Mouse (Mus musculus) gastrocnemius, adult 18-20 months (tissue): ENCODE measurements around the gene Ptov1. TPM values are rescaled to one million over a fixed set of nuclear protein-coding genes. Genes with fewer than 3 reads are reported as not detected.

Source experiments
- DNase-seq: peaks from one replicate; pipeline ENCODE4 v3.0.0; 2021; ENCODE audit warnings: low spot score
- total RNA-seq, 2 experiments: library from RNA; stranded (reverse); gene quantifications; 2 replicates each; pipeline ENCODE4 v1.2.3; 2021

Ptov1 gene
- total RNA-seq, 2 experiments from 2014 or later = 143 to 148 TPM

DNA sequence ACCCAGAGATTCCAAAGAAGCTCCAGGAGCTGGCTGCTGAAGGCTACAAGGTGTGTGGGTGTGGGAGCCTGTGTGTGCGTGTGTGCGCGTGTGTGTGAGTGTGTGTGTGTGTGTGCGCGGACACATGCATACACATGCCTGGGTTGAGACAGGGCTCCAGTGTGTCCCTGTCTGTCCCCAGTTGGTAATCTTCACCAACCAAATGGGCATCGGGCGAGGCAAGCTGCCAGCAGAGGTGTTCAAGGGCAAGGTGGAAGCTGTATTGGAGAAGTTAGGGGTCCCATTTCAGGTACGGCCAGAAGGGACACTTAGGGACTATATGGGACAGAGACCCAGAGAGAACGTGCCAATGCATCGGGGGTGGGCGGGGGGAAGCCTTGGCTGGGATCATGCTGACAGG is 9.7 kb downstream of the Ptov1 start:
- no peak for DNase-seq

GRCm38 (mm10) chr7:44857905-44858304 is 11.7 kb downstream of the Ptov1 start:
- no peak for DNase-seq

DNA sequence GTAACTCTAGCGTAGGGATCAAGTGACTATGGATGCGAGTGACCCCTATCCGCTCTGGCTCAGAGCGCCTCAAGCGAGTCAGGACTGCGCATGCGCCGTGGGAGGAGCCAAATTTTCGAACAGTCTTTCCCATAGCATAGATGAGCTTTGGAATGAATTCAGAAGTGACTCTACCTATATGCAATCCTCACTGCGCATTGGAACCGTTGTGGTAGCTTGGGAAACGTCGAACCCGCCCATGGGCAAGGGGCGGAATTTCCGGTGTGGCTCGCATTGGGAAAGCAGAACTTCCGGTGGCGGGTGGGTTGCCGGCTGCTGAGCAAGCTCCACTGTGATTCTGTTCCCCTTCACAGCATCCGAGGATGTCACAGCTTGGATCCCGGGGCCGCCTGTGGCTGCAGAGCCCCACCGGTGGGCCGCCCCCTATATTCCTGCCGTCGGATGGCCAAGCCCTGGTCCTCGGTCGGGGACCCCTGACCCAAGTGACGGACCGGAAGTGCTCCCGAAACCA is 12.5 kb downstream of the Ptov1 start, which contains the start of gene Pnkp:
Pnkp (plus strand) TSS at position 98 of the 511 bp plus-strand sequence.
- peak; percentile 86 for DNase-seq

GRCm38 (mm10) chr7:44856265-44856916 is 13.2 kb downstream of the Ptov1 start:
- DNase-seq = no peak

- DNase-seq = no peak
Measured at GRCm38 (mm10) chr7:44855036-44855435, 14.6 kb downstream of the Ptov1 start.

- peak; percentile 81 for DNase-seq
Measured at GRCm38 (mm10) chr7:44854356-44855031, 15.1 kb downstream of the Ptov1 start.

DNA sequence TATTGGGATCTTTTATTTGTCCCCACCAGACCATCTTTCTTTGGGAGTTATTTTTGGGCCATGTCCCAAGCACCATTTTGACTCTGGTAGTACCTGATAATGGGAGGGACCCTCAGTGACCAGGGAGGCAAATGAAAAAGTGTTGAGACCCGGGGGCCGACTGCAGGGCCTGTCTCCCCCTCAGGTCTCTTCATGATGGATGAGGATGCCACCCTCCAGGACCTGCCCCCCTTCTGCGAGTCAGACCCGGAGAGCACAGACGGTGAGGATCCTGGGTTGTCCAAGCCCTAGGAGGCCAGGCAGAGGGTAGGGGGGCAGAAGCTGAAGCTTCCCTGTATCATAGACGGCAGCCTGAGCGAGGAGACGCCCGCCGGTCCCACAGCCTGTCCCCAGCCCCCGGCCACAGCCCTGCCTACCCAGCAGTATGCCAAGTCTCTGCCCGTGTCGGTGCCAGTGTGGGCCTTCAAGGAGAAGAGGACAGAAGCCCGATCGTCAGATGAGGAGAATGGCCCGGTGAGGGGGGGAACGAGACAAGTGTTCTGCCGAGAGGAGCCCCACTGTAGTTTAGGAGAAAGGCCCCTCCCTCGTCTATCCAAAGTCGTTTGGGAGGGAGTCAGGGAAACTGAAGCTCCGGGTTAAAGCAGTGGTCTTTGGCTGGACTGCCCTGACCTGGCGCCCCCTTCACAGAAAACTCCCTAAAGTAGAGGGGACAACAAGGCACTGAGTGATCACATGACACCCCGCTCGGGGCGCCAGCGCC is 15.8 kb downstream of the Ptov1 start:
- DNase-seq = no peak

GRCm38 (mm10) chr7:44853065-44853464 is 16.5 kb downstream of the Ptov1 start:
- no peak for DNase-seq

- DNase-seq = no peak
Measured at GRCm38 (mm10) chr7:44852259-44853027, 17.1 kb downstream of the Ptov1 start.

DNA sequence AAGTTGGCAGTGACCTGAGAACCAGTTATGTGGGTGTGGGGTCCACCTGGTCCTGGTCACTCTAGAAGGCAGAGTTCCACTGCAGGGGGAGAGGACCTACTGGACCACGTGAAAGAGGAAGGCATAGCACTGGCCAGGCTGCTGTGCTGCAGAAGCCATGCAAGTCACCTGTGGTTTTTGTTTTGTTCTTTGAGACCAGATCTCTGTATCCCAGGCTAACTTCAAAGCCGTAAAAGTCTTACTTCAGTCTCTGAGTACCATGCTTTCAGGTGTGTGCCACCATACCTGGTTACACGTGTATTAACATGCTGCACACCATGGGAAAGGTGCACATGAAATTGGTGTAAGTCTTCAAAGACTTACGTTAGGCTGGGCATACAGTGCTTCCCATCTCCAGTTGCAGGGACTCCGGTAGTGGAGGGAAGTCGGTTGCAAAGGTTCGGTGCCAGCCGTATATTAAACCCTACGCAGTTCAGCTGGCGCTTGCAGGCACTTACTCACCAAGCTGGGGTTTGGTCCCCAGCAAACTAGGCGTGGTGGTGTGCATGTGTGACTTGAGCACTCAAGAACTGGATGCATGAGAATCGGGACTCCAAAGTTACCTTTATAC is 17.9 kb downstream of the Ptov1 start:
- DNase-seq = no peak

GRCm38 (mm10) chr7:44850789-44851624 is 18.6 kb downstream of the Ptov1 start:
- no peak for DNase-seq

DNA sequence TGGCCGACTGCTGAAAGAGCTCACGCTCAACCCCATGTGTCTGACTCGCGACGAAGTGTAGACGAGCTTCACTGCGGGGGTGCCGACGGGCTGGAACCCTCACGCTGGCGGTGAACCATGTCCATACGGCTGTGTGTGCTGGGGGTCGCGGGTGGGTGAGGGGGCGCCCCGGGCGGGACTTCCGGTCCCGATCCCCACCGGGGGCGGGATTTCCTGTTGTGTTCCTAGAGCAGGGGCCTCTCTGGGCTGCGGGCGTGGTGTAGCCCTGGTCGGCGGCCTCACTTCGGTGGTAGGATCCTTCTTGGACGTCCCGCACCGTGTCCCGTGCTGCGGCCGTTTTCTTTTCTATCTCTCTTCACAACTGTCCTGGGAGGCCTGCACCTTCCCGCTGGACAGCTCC is 19.4 kb downstream of the Ptov1 start:
- peak; percentile 69 for DNase-seq

DNA sequence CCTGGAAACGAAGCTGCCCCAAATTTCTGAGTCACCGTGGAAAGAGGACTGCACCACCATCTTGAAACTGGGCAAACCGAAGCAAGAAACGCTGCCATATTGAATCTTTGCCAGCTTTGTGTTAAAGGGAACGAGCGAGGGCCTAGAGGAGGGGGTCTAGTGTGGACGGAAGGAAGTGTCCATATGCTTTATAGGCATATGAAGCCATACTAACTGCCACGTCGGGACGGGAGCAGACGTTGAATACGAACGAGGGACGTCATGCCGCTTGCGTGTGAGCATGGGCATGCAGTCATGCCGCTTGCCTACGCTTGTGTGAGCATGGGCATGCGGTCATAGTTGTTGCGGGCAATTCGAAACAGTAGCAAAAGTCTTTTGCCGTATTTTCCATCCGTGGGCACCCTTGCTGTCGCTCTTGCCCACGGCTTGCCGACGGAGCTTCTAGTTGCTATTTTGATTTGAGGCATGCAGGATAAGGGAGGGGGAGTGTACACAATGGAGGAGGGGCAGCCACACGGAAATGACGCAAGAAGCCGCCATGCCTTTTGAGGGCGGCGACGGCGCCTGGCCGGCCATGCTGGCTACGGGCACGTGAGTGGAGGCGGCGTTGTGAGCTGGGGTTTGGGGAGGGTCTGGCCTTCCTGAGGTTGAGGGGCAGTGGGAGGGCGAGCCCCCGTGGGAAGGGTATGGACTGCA is 20.0 kb downstream of the Ptov1 start:
- peak; percentile 92 for DNase-seq

- peak; percentile 100 for DNase-seq
Measured at GRCm38 (mm10) chr7:44848561-44849415, 20.8 kb downstream of the Ptov1 start, which contains the start of the genes Akt1s1 and Tbc1d17. Akt1s1 (plus strand) TSS chr7:44848991. Tbc1d17 (minus strand) TSS chr7:44849079.

DNA sequence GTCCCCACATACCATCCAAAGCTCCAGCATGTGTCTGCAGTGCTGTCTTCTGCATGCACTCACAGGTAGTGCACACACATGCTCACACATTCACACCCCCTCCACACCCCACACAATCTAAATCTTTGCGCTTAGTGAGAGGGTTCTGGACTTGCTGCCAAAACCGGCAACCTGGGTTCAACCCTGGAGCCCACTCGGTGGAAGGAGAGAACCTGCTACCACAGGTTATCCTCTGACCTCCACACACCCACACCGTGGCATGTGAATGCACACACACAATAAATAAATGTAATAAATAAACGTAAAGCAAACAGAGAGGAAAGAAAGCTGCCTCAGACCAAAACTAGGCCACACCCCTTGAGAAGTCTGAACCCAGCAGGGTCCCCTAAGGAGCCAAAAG is 21.8 kb downstream of the Ptov1 start:
- no peak for DNase-seq

DNA sequence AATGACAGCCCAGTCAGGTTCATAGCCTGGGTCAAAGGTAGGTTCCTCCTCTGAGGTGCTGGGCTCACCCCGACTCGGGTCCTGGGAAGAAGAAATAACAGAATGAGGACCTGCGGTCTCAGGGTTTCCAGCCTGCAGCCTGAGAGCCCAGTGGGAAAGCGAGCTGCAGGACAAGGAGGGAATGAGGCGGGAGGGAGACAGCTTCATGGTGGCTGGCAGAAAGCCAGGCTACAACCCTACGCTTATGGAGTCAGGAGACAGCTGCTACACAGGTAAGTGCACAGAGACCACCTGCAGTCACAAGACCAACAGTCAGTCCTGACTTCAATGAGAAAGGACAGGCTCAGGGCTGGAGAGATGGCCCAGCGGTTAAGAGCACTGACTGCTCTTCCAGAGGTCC is 22.8 kb downstream of the Ptov1 start:
- DNase-seq = no peak

DNA sequence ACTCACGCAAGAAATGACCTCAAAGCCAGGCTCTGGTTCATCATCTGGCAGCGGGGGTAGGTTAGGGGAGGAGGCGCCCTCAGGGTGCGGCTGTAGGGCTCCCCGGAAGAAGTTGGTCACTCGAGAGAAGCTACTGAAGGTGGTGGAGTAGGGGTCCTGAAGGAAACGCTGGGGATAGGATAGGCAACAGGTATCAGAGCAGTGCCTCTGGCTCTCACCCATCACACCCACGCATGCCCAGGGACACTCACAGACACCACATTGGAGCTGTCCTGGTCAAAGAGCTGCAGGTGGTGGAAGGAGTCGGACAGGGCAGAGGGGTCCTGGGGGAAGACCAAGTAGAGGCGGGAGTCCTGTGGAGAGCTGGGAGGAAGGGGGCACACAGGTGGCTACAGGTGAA is 24.6 kb downstream of the Ptov1 start:
- DNase-seq = no peak

DNA sequence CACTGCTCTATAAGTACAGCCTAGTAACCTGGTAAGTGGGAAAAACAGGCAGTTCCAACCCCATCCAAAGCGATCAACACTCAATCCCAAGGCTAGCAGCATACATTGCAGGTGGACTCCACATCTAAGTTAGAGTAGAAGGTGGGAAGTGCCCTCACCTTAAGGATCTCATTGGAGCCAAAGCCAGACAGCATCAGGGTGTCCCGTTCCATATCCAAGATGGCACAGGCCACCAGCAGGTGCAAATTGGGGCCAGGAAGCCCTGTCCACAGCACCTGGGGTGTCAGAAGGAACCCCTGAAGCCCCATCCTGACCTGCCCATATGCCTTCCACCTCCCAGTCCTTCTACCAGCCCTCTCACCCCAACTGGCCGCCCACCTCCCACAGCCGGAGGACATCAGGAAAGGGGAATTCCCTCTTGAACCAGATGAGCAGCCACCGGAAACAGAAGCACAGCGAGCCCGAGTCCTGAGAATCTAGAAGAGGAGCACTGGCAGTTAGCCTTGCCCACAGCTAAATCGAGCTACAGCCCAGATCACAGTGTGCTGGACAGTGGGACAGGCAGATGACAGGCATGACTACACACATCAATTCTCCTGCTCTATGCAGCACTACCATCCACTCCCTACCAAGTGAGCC is 27.6 kb downstream of the Ptov1 start:
- DNase-seq = peak; percentile 52
